Mouse (Mus musculus) 3T3-L1 (cell line): ENCODE measurements at regions not wholly inside any gene's neighbourhood (a gene's known extent, or its start where the extent isn't known, plus 50 kb on each side); places are given as distances from the start of the nearest gene placed in this dataset.
A peak's percentile ranks its signal among the peaks of the same experiment; 100 is the strongest.

Experiments used
- DNase-seq: peaks from one replicate; pipeline ENCODE4 v3.0.0-alpha.2; 2015; ENCODE audit warnings: low read depth, low spot score

DNA sequence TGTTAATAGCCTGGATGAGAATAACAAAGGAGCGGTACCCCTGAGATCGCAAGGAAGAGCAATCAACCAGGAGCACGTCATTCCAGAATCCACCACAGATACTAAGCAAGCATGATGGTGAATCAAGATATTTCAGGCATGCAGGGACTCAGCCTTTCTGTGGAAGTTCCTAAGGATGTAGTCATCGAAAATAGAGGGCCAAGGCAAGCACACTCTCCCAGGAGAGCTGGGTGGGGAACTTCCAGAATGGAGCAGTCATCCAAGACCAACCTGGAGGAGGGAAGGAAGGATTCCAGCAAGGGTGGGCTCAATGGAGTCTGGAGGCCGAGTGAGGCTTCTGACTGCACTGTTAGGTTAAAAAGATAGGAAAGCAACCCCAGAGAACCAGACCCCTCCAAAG lies 75.0 kb upstream of the S1pr3 start:
- DNase-seq: peak; percentile 82

DNA sequence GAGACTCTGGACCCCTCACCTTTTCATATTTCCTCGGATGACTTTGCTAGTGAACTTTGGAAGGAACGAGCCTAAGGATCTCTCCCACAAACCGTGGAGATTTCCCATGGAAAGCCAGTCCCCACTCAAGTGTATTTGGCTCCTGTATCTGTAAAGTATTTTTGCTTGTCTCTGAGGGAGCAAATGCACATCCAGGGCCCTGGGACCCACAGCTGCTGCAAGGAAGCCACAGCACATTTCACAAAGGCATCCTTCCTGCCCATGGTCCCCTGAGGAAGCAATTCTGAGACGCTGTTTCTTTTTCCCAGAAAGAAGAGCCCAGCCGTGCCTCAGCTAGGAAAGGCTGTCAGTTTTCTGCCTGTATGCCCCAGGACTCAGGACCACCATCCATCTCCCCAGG lies 71.7 kb upstream of the S1pr3 start:
- DNase-seq: no peak

DNA sequence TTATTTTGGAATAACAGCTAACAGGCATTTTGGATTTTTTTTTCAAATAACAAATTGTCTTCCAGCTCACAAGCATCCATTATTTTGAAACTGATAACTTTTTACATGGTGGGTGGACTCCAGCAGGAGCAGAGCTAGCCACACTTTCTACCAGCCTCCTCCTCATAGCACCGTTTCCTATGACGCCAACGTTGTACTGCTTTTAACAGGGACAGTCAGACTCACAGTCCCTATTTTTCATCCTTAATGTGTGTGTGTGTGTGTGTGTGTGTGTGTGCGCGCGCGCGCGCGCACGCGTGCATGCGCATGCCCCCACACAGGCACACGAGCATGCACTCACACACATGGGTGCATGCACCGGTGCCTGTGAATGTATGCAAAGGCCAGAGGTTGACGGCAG lies 70.5 kb upstream of the S1pr3 start:
- no peak for DNase-seq

DNA sequence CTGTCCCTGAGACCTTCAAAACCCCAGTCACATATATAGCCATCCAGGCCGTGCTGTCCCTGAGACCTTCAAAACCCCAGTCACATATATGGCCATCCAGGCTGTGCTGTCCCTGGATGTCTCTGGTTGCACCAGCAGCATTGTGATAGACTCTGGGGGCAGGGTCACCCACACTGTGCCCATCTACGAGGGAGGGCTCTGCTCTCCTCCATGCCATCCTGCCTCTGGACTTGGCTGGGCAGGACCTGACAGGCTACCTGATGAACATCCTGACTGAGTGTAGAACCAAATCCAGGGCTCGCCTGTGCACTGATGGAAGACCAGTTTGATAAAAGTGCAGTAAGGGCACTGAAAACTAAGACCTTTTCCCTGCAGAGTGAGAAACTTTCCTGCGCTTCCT lies 63.1 kb upstream of the S1pr3 start:
- DNase-seq: no peak

DNA sequence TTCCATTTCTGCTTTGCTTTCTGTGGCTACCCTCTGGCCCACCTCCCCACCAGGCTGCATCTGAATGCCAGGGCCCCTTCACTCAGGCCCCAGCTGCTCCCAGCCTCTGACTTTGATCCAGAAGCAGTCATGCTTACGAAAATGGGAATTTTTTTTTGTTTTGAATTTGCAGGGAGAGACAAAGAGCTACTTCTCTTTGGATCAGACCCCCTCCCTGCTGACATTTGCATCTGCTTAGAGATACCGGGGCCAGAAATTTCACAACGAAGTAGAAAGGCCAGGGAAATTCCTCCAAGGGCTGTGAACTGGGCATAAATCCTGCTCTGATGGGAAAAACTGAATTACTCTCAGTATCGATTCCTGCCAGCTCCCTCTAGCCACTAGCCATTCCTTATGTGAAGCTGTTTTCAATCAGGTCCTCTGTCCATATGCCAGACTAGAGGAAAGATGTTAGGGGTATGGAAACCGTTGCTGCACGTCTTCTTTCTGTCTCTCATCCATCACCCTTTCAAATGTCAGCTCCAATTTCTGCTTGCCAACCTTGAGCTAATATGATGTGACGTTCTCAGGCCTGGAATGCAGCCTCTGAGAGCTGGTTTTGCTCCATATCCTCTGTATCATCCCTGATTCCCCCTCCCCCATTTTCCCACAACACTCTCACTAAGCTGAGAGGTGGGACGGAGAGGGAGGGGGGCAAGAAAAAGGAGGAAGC lies 62.4 kb upstream of the S1pr3 start:
- peak; percentile 63 for DNase-seq

DNA sequence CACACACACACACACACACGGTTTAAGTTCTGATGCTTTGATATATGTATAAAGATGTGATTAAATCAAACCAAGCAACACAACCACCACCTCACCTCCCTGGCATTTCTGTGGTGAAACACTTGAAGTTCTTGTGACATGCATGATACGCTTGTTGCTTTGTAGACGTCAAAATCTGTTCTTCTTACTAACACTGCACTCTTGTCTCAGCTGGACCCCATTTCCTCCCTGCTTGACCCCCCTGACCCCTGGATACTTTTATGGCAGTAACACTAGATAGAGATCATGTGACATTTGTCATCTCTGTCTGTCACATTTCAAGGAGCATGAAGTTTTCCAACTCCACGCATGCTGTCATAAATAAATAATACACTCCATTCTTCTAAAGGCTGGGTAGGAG lies 59.7 kb upstream of the S1pr3 start:
- DNase-seq: no peak

DNA sequence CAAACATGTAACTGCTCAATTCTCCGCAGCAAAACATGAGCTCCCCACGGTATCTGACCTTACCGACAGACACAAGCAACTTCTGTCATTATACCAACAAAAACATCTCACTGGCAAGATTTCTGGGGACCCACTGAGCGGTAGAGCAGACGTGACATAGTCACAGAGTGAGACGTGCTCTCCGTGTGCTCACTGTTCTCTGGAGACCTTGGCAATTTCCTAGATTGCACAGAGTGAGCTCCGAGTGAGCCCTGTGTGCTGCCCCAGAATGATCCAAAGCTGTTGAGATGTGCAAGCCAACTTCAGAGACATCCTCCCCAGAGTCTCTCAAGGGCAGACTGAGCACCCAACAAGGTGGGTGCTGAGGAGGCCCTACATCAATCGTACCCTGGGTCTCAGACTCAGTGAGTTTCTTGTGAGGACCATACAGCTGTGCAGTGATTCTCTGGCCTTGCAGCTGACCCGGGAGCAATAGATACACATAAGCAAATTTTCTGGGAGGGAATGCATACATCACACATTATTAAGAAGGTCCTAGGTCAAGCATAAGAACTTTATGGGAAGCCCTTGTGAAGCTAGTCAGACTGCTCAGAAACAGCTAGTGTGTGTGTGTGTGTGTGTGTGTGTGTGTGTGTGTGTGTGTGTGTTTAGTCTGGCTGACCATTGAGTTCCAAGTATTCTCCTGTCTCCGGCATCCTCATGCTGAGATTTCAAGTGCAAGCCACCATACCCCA lies 58.5 kb upstream of the S1pr3 start:
- no peak for DNase-seq

DNA sequence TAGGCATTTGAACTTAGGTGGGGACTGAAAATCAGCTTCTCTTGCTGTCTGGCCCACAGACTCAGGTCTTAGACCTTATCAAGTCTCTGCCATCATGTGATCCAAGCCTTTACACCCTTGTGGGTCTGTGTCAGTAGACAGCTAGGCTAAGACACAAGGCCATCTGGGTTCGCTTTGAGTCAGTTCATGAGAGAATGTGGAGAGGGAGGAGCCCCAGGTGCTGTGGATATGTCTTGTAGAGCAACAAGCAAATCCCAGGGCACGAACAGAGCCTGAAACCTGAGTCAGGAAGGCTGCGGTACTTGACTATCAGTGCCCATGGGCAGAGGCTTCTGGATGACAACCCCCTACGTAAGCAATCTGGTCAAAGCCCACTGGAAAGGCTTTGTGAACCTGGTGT lies 55.6 kb upstream of the S1pr3 start:
- DNase-seq: no peak

DNA sequence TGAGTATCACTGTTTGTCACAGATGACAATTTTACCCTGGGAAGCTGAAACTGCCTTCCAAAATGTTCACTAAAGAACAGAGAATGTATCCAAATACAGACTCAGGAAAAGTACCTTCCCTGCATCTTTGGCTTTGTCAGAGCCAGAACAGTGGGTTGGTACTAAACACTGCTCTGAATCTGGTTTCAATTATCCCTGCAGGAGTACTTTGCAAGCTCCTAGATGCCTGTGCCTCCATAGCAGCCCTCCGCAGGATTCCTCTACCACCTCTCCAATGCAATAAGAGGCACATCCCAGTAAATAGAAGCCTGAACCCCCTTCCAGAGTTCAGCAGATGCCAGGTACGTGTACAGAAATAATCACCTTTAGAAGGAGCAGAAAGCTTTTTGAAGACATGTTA lies 52.9 kb upstream of the S1pr3 start:
- DNase-seq: peak; percentile 22
